Mouse (Mus musculus): ENCODE measurements around the gene Qrfp. TPM values are rescaled to one million over a fixed set of nuclear protein-coding genes. Genes with fewer than 3 reads are reported as not detected.
A peak's percentile ranks its signal among the peaks of the same experiment; 100 is the strongest.

The Qrfp gene
- polyA plus RNA-seq, 1 experiment from 2014 or later: not detected

GRCm38 (mm10) chr2:31790728-31791251 lies 19.6 kb downstream of the Qrfp start:
- no peak overlapping the region for H3K27ac ChIP-seq (ENCODE audit: low read depth)
- H3K36me3 ChIP-seq (ENCODE audit: control insufficient read depth, insufficient read depth, low read length): peaks cover 98% of the 10 kb centered on the region
- no peaks in the 10 kb centered on the region for H3K4me1 ChIP-seq (replicated peaks; ENCODE audit: control insufficient read depth, insufficient read depth, low read length)
- no peaks in the 10 kb centered on the region for H3K9me3 ChIP-seq (ENCODE audit: control insufficient read depth, low read length)
- 89% methylated on average over 13 of the region's 13 CpGs for WGBS
- DNase-seq (ENCODE audit: low spot score) (no peak), ATAC-seq (replicated peaks; ENCODE audit: low FRiP score, low TSS enrichment, low read depth) (no peak)
- no peak overlapping the region for H3K4me3 ChIP-seq (ENCODE audit: low read depth, low read length)
- no peak overlapping the region for H3K4me2 ChIP-seq (ENCODE audit: low read length)
- H3K27me3 ChIP-seq (replicated peaks; ENCODE audit: control insufficient read depth, insufficient read depth, low read length): no peaks in the 10 kb centered on the region
- no peak overlapping the region for H3K9ac ChIP-seq (ENCODE audit: low read length)

- Histone ChIP-seq H3K4me2 (ENCODE audit: low read length) (no peak overlapping the region), H3K36me3 (ENCODE audit: control insufficient read depth, insufficient read depth, low read length) (peaks cover 97% of the 10 kb centered on the region), H3K9me3 (ENCODE audit: control insufficient read depth, low read length) (no peaks in the 10 kb centered on the region), H3K9ac (ENCODE audit: low read length) (no peak overlapping the region), H3K27me3 (replicated peaks; ENCODE audit: control insufficient read depth, insufficient read depth, low read length) (no peaks in the 10 kb centered on the region), H3K4me1 (replicated peaks; ENCODE audit: control insufficient read depth, insufficient read depth, low read length) (no peaks in the 10 kb centered on the region), H3K27ac (ENCODE audit: low read depth) (no peak overlapping the region), H3K4me3 (ENCODE audit: low read depth, low read length) (no peak overlapping the region)
- ATAC-seq (replicated peaks; ENCODE audit: low FRiP score, low TSS enrichment, low read depth): no peak
- no peak for DNase-seq (ENCODE audit: low spot score)
- 93% methylated on average over 2 of the region's 2 CpGs for WGBS
These were observed 21.2 kb downstream of the Qrfp start for GRCm38 (mm10) chr2:31789215-31789614.

GRCm38 (mm10) chr2:31788227-31788626 lies 22.2 kb downstream of the Qrfp start:
- no peak for ATAC-seq (replicated peaks; ENCODE audit: low FRiP score, low TSS enrichment, low read depth)
- no peaks in the 10 kb centered on the region for H3K27me3 ChIP-seq (replicated peaks; ENCODE audit: control insufficient read depth, insufficient read depth, low read length)
- H3K4me3 ChIP-seq (ENCODE audit: low read depth, low read length): no peak overlapping the region
- H3K27ac ChIP-seq (ENCODE audit: low read depth): no peak overlapping the region
- H3K9me3 ChIP-seq (ENCODE audit: control insufficient read depth, low read length): no peaks in the 10 kb centered on the region
- H3K4me2 ChIP-seq (ENCODE audit: low read length): no peak overlapping the region
- H3K36me3 ChIP-seq (ENCODE audit: control insufficient read depth, insufficient read depth, low read length): peaks cover 98% of the 10 kb centered on the region
- DNase-seq (ENCODE audit: low spot score): no peak
- no peaks in the 10 kb centered on the region for H3K4me1 ChIP-seq (replicated peaks; ENCODE audit: control insufficient read depth, insufficient read depth, low read length)
- 83% methylated on average over 3 of the region's 3 CpGs for WGBS
- no peak overlapping the region for H3K9ac ChIP-seq (ENCODE audit: low read length)

- ATAC-seq (replicated peaks; ENCODE audit: low FRiP score, low TSS enrichment, low read depth) (no peak; the same call in 1 of the 2 replicates), DNase-seq (ENCODE audit: low spot score) (peak; percentile 93)
- Histone ChIP-seq H3K4me2 (ENCODE audit: low read length) (no peak overlapping the region), H3K27me3 (replicated peaks; ENCODE audit: control insufficient read depth, insufficient read depth, low read length) (no peaks in the 10 kb centered on the region), H3K9ac (ENCODE audit: low read length) (no peak overlapping the region), H3K4me3 (ENCODE audit: low read depth, low read length) (no peak overlapping the region), H3K4me1 (replicated peaks; ENCODE audit: control insufficient read depth, insufficient read depth, low read length) (no peaks in the 10 kb centered on the region), H3K36me3 (ENCODE audit: control insufficient read depth, insufficient read depth, low read length) (peaks cover 97% of the 10 kb centered on the region), H3K9me3 (ENCODE audit: control insufficient read depth, low read length) (no peaks in the 10 kb centered on the region), H3K27ac (ENCODE audit: low read depth) (no peak overlapping the region)
- WGBS: 19% methylated on average over 7 of the region's 7 CpGs
These were observed 23.4 kb downstream of the Qrfp start for GRCm38 (mm10) chr2:31787029-31787428.

- Histone ChIP-seq H3K4me3 (ENCODE audit: low read depth, low read length) (no peak overlapping the region), H3K4me2 (ENCODE audit: low read length) (no peak overlapping the region), H3K36me3 (ENCODE audit: control insufficient read depth, insufficient read depth, low read length) (peaks cover 97% of the 10 kb centered on the region), H3K4me1 (replicated peaks; ENCODE audit: control insufficient read depth, insufficient read depth, low read length) (no peaks in the 10 kb centered on the region), H3K9me3 (ENCODE audit: control insufficient read depth, low read length) (no peaks in the 10 kb centered on the region), H3K27me3 (replicated peaks; ENCODE audit: control insufficient read depth, insufficient read depth, low read length) (no peaks in the 10 kb centered on the region), H3K27ac (ENCODE audit: low read depth) (no peak overlapping the region), H3K9ac (ENCODE audit: low read length) (no peak overlapping the region)
- WGBS: 36% methylated on average over 9 of the region's 9 CpGs
- ATAC-seq (replicated peaks; ENCODE audit: low FRiP score, low TSS enrichment, low read depth) (peak; percentile 51; the same call in 1 of the 2 replicates), DNase-seq (ENCODE audit: low spot score) (peak; percentile 83)
These were observed 25.3 kb downstream of the Qrfp start for GRCm38 (mm10) chr2:31785074-31785473.

GRCm38 (mm10) chr2:31782958-31783602 lies 27.3 kb downstream of the Qrfp start:
- ATAC-seq (replicated peaks; ENCODE audit: low FRiP score, low TSS enrichment, low read depth) (no peak), DNase-seq (ENCODE audit: low spot score) (no peak)
- Histone ChIP-seq H3K27ac (ENCODE audit: low read depth) (no peak overlapping the region), H3K36me3 (ENCODE audit: control insufficient read depth, insufficient read depth, low read length) (peaks cover 97% of the 10 kb centered on the region), H3K4me1 (replicated peaks; ENCODE audit: control insufficient read depth, insufficient read depth, low read length) (no peaks in the 10 kb centered on the region), H3K27me3 (replicated peaks; ENCODE audit: control insufficient read depth, insufficient read depth, low read length) (no peaks in the 10 kb centered on the region), H3K9me3 (ENCODE audit: control insufficient read depth, low read length) (no peaks in the 10 kb centered on the region), H3K9ac (ENCODE audit: low read length) (no peak overlapping the region), H3K4me3 (ENCODE audit: low read depth, low read length) (no peak overlapping the region), H3K4me2 (ENCODE audit: low read length) (no peak overlapping the region)
- 67% methylated on average over 8 of the region's 8 CpGs for WGBS

GRCm38 (mm10) chr2:31779258-31779657 lies 31.1 kb downstream of the Qrfp start:
- Histone ChIP-seq H3K9me3 (ENCODE audit: control insufficient read depth, low read length) (no peaks in the 10 kb centered on the region), H3K27me3 (replicated peaks; ENCODE audit: control insufficient read depth, insufficient read depth, low read length) (no peaks in the 10 kb centered on the region), H3K9ac (ENCODE audit: low read length) (no peak overlapping the region), H3K36me3 (ENCODE audit: control insufficient read depth, insufficient read depth, low read length) (peaks cover 68% of the 10 kb centered on the region), H3K4me2 (ENCODE audit: low read length) (no peak overlapping the region), H3K27ac (ENCODE audit: low read depth) (no peak overlapping the region), H3K4me1 (replicated peaks; ENCODE audit: control insufficient read depth, insufficient read depth, low read length) (no peaks in the 10 kb centered on the region), H3K4me3 (ENCODE audit: low read depth, low read length) (no peak overlapping the region)
- DNase-seq (ENCODE audit: low spot score) (no peak), ATAC-seq (replicated peaks; ENCODE audit: low FRiP score, low TSS enrichment, low read depth) (no peak)
- WGBS: 81% methylated on average over 2 of the region's 2 CpGs

GRCm38 (mm10) chr2:31776479-31776878 lies 33.9 kb downstream of the Qrfp start:
- Histone ChIP-seq H3K27me3 (replicated peaks; ENCODE audit: control insufficient read depth, insufficient read depth, low read length) (no peaks in the 10 kb centered on the region), H3K36me3 (ENCODE audit: control insufficient read depth, insufficient read depth, low read length) (peaks cover 41% of the 10 kb centered on the region), H3K4me3 (ENCODE audit: low read depth, low read length) (no peak overlapping the region), H3K27ac (ENCODE audit: low read depth) (no peak overlapping the region), H3K9ac (ENCODE audit: low read length) (no peak overlapping the region), H3K4me2 (ENCODE audit: low read length) (no peak overlapping the region), H3K9me3 (ENCODE audit: control insufficient read depth, low read length) (no peaks in the 10 kb centered on the region), H3K4me1 (replicated peaks; ENCODE audit: control insufficient read depth, insufficient read depth, low read length) (peaks cover 15% of the 10 kb centered on the region)
- no peak for DNase-seq (ENCODE audit: low spot score)
- ATAC-seq (replicated peaks; ENCODE audit: low FRiP score, low TSS enrichment, low read depth): no peak
- WGBS: 98% methylated on average over 3 of the region's 3 CpGs
